Mouse (Mus musculus): ENCODE results near the gene Tectb. TPM values are rescaled to one million over a fixed set of nuclear protein-coding genes. Genes with fewer than 3 reads are reported as not detected.

Tectb gene
- polyA plus RNA-seq, 1 experiment from 2014 or later = 0.05 TPM

DNA sequence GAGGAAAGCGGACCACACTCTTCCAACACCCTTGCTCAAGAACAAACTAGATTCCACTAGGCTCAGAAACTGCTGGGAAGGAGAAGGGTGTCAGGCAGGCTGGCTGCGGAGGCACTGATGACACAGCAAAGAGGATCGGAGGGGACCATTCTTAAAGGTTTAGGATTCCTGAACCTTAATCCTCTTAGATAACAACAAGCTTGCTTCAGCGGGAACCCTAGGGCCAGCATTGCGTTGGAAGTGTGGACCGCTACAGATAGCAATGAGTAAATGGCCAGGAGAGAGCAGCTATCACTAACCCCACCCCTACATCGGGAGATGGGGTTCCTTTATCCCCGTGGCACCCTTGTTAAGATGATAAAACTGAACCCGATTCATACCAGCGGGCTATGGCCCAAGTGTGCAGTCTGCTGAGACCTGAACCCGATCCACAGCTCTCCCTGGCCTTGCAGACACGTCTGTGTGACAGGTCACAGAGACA lies 38.2 kb downstream of the Tectb start:
- 27% methylated on average over 12 of the region's 12 CpGs for WGBS
- Histone ChIP-seq H3K4me3 (replicated peaks; ENCODE audit: low read depth, low read length) (peak overlapping the region; percentile 24), H3K9me3 (replicated peaks; ENCODE audit: low read length) (no peaks in the 10 kb centered on the region), H3K4me2 (ENCODE audit: low read length) (peak overlapping the region; percentile 54), H3K9ac (ENCODE audit: low read depth, low read length) (0 out of 2 replicates have a peak overlapping the region, but pooled peaks have one; percentile 31), H3K4me1 (replicated peaks; ENCODE audit: insufficient read depth, low read length) (no peaks in the 10 kb centered on the region; the same call in 1 of the 2 replicates), H3K36me3 (ENCODE audit: insufficient read depth, low read length) (no peaks in the 10 kb centered on the region), H3K27me3 (ENCODE audit: insufficient read depth, low read length) (no peaks in the 10 kb centered on the region), H3K27ac (peak overlapping the region; percentile 40; the same call in 1 of the 2 replicates)
- ATAC-seq (replicated peaks; ENCODE audit: low FRiP score, low read depth) (peak; percentile 15; the same call in 1 of the 2 replicates), DNase-seq (ENCODE audit: low spot score) (no peak)
- no peak for TF ChIP-seq CTCF (IDR thresholded peaks at IDR 0.05; ENCODE audit: low read depth)

GRCm38 (mm10) chr19:55219359-55219758 lies 38.8 kb downstream of the Tectb start:
- ATAC-seq (replicated peaks; ENCODE audit: low FRiP score, low read depth) (no peak; the same call in 1 of the 2 replicates), DNase-seq (ENCODE audit: low spot score) (peak; percentile 16)
- no peaks in the 10 kb centered on the region; the same call in 1 of the 2 replicates for H3K4me1 ChIP-seq (replicated peaks; ENCODE audit: insufficient read depth, low read length)
- 52% methylated on average over 8 of the region's 8 CpGs for WGBS
- H3K9ac ChIP-seq (ENCODE audit: low read depth, low read length) = no peak overlapping the region
- peak overlapping the region; percentile 54; the same call in 1 of the 2 replicates for H3K4me2 ChIP-seq (ENCODE audit: low read length)
- no peaks in the 10 kb centered on the region for H3K36me3 ChIP-seq (ENCODE audit: insufficient read depth, low read length)
- peak overlapping the region; percentile 40; the same call in 1 of the 2 replicates for H3K27ac ChIP-seq
- TF ChIP-seq CTCF (IDR thresholded peaks at IDR 0.05; ENCODE audit: low read depth) = no peak
- H3K9me3 ChIP-seq (replicated peaks; ENCODE audit: low read length) = no peaks in the 10 kb centered on the region
- no peaks in the 10 kb centered on the region for H3K27me3 ChIP-seq (ENCODE audit: insufficient read depth, low read length)
- no peak overlapping the region for H3K4me3 ChIP-seq (replicated peaks; ENCODE audit: low read depth, low read length)

DNA sequence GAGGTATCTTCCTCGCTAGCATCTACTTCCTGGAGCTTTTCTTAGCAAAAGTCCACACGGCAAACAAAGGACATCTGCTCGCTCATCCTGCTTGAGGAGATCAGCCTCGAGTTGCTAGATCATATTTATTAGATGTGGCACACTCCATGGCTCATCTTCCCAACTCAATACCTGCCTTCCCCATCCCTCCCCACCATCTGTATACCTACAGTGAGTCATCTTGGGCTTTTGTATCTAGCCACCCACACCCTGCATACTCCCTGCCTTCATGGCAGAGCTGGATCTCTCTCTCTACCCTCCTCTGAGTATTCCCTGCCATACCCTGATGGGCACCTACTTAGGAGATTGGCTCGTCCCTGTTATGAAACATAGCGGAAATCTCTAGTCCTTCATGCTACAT lies 40.7 kb downstream of the Tectb start:
- Histone ChIP-seq H3K4me2 (ENCODE audit: low read length) (no peak overlapping the region), H3K9me3 (replicated peaks; ENCODE audit: low read length) (no peaks in the 10 kb centered on the region), H3K27me3 (ENCODE audit: insufficient read depth, low read length) (no peaks in the 10 kb centered on the region), H3K4me1 (replicated peaks; ENCODE audit: insufficient read depth, low read length) (no peaks in the 10 kb centered on the region; the same call in 1 of the 2 replicates), H3K27ac (no peak overlapping the region), H3K4me3 (replicated peaks; ENCODE audit: low read depth, low read length) (no peak overlapping the region), H3K9ac (ENCODE audit: low read depth, low read length) (no peak overlapping the region), H3K36me3 (ENCODE audit: insufficient read depth, low read length) (no peaks in the 10 kb centered on the region)
- TF ChIP-seq CTCF (IDR thresholded peaks at IDR 0.05; ENCODE audit: low read depth) = no peak
- DNase-seq (ENCODE audit: low spot score) (no peak), ATAC-seq (replicated peaks; ENCODE audit: low FRiP score, low read depth) (no peak)
- 84% methylated on average over 6 of the region's 6 CpGs for WGBS

- Histone ChIP-seq H3K36me3 (ENCODE audit: insufficient read depth, low read length) (no peaks in the 10 kb centered on the region), H3K4me2 (ENCODE audit: low read length) (no peak overlapping the region), H3K4me1 (replicated peaks; ENCODE audit: insufficient read depth, low read length) (no peaks in the 10 kb centered on the region; the same call in 1 of the 2 replicates), H3K4me3 (replicated peaks; ENCODE audit: low read depth, low read length) (no peak overlapping the region), H3K27me3 (ENCODE audit: insufficient read depth, low read length) (no peaks in the 10 kb centered on the region), H3K27ac (no peak overlapping the region), H3K9ac (ENCODE audit: low read depth, low read length) (no peak overlapping the region), H3K9me3 (replicated peaks; ENCODE audit: low read length) (no peaks in the 10 kb centered on the region)
- ATAC-seq (replicated peaks; ENCODE audit: low FRiP score, low read depth) (no peak), DNase-seq (ENCODE audit: low spot score) (no peak)
- 78% methylated on average over 9 of the region's 9 CpGs for WGBS
- no peak for TF ChIP-seq CTCF (IDR thresholded peaks at IDR 0.05; ENCODE audit: low read depth)
Observed at GRCm38 (mm10) chr19:55222268-55222667, 41.7 kb downstream of the Tectb start.

- ATAC-seq (replicated peaks; ENCODE audit: low FRiP score, low read depth) (no peak), DNase-seq (ENCODE audit: low spot score) (no peak)
- Histone ChIP-seq H3K4me1 (replicated peaks; ENCODE audit: insufficient read depth, low read length) (no peaks in the 10 kb centered on the region), H3K4me3 (replicated peaks; ENCODE audit: low read depth, low read length) (no peak overlapping the region), H3K27me3 (ENCODE audit: insufficient read depth, low read length) (no peaks in the 10 kb centered on the region), H3K36me3 (ENCODE audit: insufficient read depth, low read length) (no peaks in the 10 kb centered on the region), H3K4me2 (ENCODE audit: low read length) (no peak overlapping the region), H3K9me3 (replicated peaks; ENCODE audit: low read length) (no peaks in the 10 kb centered on the region), H3K9ac (ENCODE audit: low read depth, low read length) (no peak overlapping the region), H3K27ac (no peak overlapping the region)
- 71% methylated on average over 5 of the region's 5 CpGs for WGBS
- no peak for TF ChIP-seq CTCF (IDR thresholded peaks at IDR 0.05; ENCODE audit: low read depth)
Observed at GRCm38 (mm10) chr19:55226621-55227020, 46.1 kb downstream of the Tectb start.

- TF ChIP-seq CTCF (IDR thresholded peaks at IDR 0.05; ENCODE audit: low read depth) = no peak
- ATAC-seq (replicated peaks; ENCODE audit: low FRiP score, low read depth) = no peak
- no peak overlapping the region for H3K27ac ChIP-seq
- no peaks in the 10 kb centered on the region for H3K27me3 ChIP-seq (ENCODE audit: insufficient read depth, low read length)
- H3K4me1 ChIP-seq (replicated peaks; ENCODE audit: insufficient read depth, low read length) = no peaks in the 10 kb centered on the region
- no peak overlapping the region for H3K4me3 ChIP-seq (replicated peaks; ENCODE audit: low read depth, low read length)
- H3K4me2 ChIP-seq (ENCODE audit: low read length) = no peak overlapping the region
- no peak for DNase-seq (ENCODE audit: low spot score)
- no peak overlapping the region for H3K9ac ChIP-seq (ENCODE audit: low read depth, low read length)
- no peaks in the 10 kb centered on the region for H3K9me3 ChIP-seq (replicated peaks; ENCODE audit: low read length)
- H3K36me3 ChIP-seq (ENCODE audit: insufficient read depth, low read length) = no peaks in the 10 kb centered on the region
- WGBS = 84% methylated on average over 7 of the region's 7 CpGs
Observed at GRCm38 (mm10) chr19:55227135-55227534, 46.6 kb downstream of the Tectb start.

DNA sequence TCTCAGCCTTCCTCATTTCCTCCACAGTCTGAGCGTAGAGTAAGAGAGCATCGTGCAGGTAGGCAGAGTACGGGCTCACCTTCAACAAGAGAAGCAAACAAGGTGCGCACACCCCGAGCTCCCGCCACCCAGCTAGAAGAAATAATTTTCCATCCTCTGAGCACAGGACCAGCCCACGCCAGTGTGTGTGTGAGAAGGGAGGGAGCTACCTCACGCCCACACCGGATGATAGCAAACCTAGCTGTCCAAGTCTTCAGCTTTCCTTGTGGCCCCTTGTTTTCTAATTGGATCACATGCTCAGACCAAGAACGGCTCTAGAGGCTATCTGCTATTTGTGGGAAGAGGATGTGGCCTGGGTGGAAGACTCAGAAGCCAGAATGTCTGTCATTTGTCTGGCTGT lies 50.5 kb downstream of the Tectb start:
- Histone ChIP-seq H3K9me3 (replicated peaks; ENCODE audit: low read length) (no peaks in the 10 kb centered on the region), H3K27ac (no peak overlapping the region), H3K4me3 (replicated peaks; ENCODE audit: low read depth, low read length) (no peak overlapping the region), H3K4me1 (replicated peaks; ENCODE audit: insufficient read depth, low read length) (no peaks in the 10 kb centered on the region), H3K9ac (ENCODE audit: low read depth, low read length) (no peak overlapping the region), H3K4me2 (ENCODE audit: low read length) (no peak overlapping the region), H3K36me3 (ENCODE audit: insufficient read depth, low read length) (no peaks in the 10 kb centered on the region), H3K27me3 (ENCODE audit: insufficient read depth, low read length) (no peaks in the 10 kb centered on the region)
- DNase-seq (ENCODE audit: low spot score) = no peak
- no peak for TF ChIP-seq CTCF (IDR thresholded peaks at IDR 0.05; ENCODE audit: low read depth)
- WGBS = 75% methylated on average over 10 of the region's 10 CpGs
- ATAC-seq (replicated peaks; ENCODE audit: low FRiP score, low read depth) = no peak
